Mouse (Mus musculus): ENCODE results near the gene Rap1gap. TPM values are rescaled to one million over a fixed set of nuclear protein-coding genes. Genes with fewer than 3 reads are reported as not detected.

Gene Rap1gap
- polyA plus RNA-seq, 1 experiment from 2014 or later = 26.9 TPM

DNA sequence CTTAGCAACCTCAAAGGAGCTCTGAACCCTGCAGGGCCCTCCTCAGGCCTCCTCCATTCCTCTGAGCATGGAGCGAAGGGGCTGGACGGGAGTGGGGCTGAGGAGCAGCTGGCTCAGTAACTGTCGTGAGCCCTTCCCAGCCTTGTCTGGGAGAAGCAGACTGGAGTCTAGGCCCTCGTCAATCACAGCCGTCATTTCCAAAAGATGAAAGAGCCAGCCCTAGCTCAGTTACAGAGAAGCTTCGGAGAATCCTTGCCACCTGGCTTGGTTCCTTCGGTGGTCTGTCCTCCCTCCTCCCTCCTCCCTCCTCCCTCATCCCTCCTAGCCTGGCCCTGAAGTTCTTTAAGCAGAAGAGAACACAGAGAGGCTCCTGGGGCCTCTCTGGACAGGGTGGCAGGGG is 16.2 kb downstream of the Rap1gap start:
- WGBS = 32% methylated on average over 7 of the region's 7 CpGs
- Histone ChIP-seq H3K27me3 (replicated peaks; ENCODE audit: control insufficient read depth, insufficient read depth, low read length) (peaks cover 36% of the 10 kb centered on the region), H3K4me1 (ENCODE audit: control insufficient read depth, insufficient read depth, low read length) (peaks cover 6% of the 10 kb centered on the region), H3K4me2 (ENCODE audit: low read depth, low read length) (no peak overlapping the region), H3K9ac (ENCODE audit: low read depth, low read length) (no peak overlapping the region), H3K9me3 (ENCODE audit: control insufficient read depth, low read length) (no peaks in the 10 kb centered on the region), H3K36me3 (ENCODE audit: control insufficient read depth, insufficient read depth, low read length) (no peaks in the 10 kb centered on the region), H3K27ac (ENCODE audit: low read length) (no peak overlapping the region), H3K4me3 (ENCODE audit: low read length) (no peak overlapping the region)
- ATAC-seq = no peak

GRCm38 (mm10) chr4:137681408-137682104 is 17.0 kb downstream of the Rap1gap start:
- Histone ChIP-seq H3K36me3 (ENCODE audit: control insufficient read depth, insufficient read depth, low read length) (no peaks in the 10 kb centered on the region), H3K4me2 (ENCODE audit: low read depth, low read length) (peak overlapping the region; percentile 61), H3K9me3 (ENCODE audit: control insufficient read depth, low read length) (no peaks in the 10 kb centered on the region), H3K4me3 (ENCODE audit: low read length) (peak overlapping the region; percentile 38), H3K9ac (ENCODE audit: low read depth, low read length) (peak overlapping the region; percentile 51; the same call in 1 of the 2 replicates), H3K4me1 (ENCODE audit: control insufficient read depth, insufficient read depth, low read length) (peaks cover 6% of the 10 kb centered on the region), H3K27me3 (replicated peaks; ENCODE audit: control insufficient read depth, insufficient read depth, low read length) (peaks cover 36% of the 10 kb centered on the region), H3K27ac (ENCODE audit: low read length) (no peak overlapping the region)
- peak; percentile 17; the same call in 1 of the 2 replicates for ATAC-seq
- 6% methylated on average over 51 of the region's 52 CpGs for WGBS

DNA sequence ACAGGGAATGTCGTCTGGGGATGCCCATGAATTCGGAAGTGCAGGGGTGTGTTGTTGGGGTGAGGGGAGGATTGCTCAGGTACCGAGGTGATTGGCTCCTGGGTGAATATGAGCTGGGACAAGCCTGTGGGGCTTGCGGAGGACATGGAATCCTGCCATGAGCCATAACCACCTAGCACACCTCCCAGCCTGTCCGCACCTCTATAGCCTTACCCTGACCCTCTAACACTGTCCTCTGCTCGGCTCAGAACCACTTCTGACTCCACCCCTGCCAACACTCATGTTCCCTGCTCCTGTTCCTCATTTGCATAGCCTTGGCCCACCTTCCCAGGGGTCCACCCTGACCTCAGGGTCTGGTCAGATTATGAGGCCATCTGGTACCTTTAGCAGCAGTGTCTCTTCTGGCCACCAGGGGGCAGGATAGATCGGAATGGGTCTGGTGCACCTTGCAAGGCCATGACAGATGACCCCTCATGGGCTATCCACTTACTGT is 18.5 kb downstream of the Rap1gap start:
- WGBS = 50% methylated on average over 7 of the region's 7 CpGs

GRCm38 (mm10) chr4:137684830-137685343 is 20.4 kb downstream of the Rap1gap start:
- WGBS = 24% methylated on average over 9 of the region's 9 CpGs
- H3K4me3 ChIP-seq (ENCODE audit: low read length) = no peak overlapping the region
- no peak overlapping the region for H3K9ac ChIP-seq (ENCODE audit: low read depth, low read length)
- no peaks in the 10 kb centered on the region for H3K9me3 ChIP-seq (ENCODE audit: control insufficient read depth, low read length)
- no peak overlapping the region for H3K4me2 ChIP-seq (ENCODE audit: low read depth, low read length)
- no peak overlapping the region for H3K27ac ChIP-seq (ENCODE audit: low read length)
- peaks cover 6% of the 10 kb centered on the region for H3K4me1 ChIP-seq (ENCODE audit: control insufficient read depth, insufficient read depth, low read length)
- peaks cover 32% of the 10 kb centered on the region for H3K27me3 ChIP-seq (replicated peaks; ENCODE audit: control insufficient read depth, insufficient read depth, low read length)
- 0 out of 2 replicates have a peak, but pooled peaks have one; percentile 12 for ATAC-seq
- H3K36me3 ChIP-seq (ENCODE audit: control insufficient read depth, insufficient read depth, low read length) = no peaks in the 10 kb centered on the region

More for the DNA sequence above, 18.5 kb downstream of the Rap1gap start:
- Histone ChIP-seq H3K27ac (ENCODE audit: low read length) (no peak overlapping the region), H3K4me3 (ENCODE audit: low read length) (no peak overlapping the region), H3K4me2 (ENCODE audit: low read depth, low read length) (no peak overlapping the region), H3K9me3 (ENCODE audit: control insufficient read depth, low read length) (no peaks in the 10 kb centered on the region), H3K36me3 (ENCODE audit: control insufficient read depth, insufficient read depth, low read length) (no peaks in the 10 kb centered on the region), H3K4me1 (ENCODE audit: control insufficient read depth, insufficient read depth, low read length) (peaks cover 6% of the 10 kb centered on the region), H3K27me3 (replicated peaks; ENCODE audit: control insufficient read depth, insufficient read depth, low read length) (peaks cover 32% of the 10 kb centered on the region), H3K9ac (ENCODE audit: low read depth, low read length) (no peak overlapping the region)
- ATAC-seq = no peak

DNA sequence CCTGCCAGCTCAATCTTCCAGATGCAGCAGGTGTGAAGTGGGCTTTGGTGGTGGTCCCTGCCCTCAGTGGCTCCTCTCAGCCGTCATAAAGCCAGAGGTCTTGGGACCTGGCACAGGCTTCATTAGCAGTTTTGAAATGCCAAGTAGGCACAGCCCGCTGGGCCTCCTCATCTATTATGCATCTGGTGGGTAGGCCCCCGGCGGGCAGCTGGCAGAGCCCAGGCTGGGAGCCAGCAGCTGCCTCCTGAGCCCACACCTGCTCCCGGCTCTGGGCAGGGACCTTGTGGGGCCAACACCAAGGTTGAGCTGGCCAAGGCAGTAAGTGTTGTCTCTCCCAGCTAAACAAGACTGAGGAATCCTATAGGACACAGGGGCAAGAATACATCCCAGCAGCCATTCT is 21.8 kb downstream of the Rap1gap start:
- Histone ChIP-seq H3K9ac (ENCODE audit: low read depth, low read length) (no peak overlapping the region), H3K27ac (ENCODE audit: low read length) (no peak overlapping the region), H3K9me3 (ENCODE audit: control insufficient read depth, low read length) (no peaks in the 10 kb centered on the region), H3K36me3 (ENCODE audit: control insufficient read depth, insufficient read depth, low read length) (no peaks in the 10 kb centered on the region), H3K4me2 (ENCODE audit: low read depth, low read length) (no peak overlapping the region), H3K4me3 (ENCODE audit: low read length) (no peak overlapping the region), H3K4me1 (ENCODE audit: control insufficient read depth, insufficient read depth, low read length) (peaks cover 5% of the 10 kb centered on the region), H3K27me3 (replicated peaks; ENCODE audit: control insufficient read depth, insufficient read depth, low read length) (peaks cover 19% of the 10 kb centered on the region)
- no peak; the same call in 1 of the 2 replicates for ATAC-seq
- 74% methylated on average over 5 of the region's 5 CpGs for WGBS

GRCm38 (mm10) chr4:137687234-137687825 is 22.8 kb downstream of the Rap1gap start:
- 58% methylated on average over 14 of the region's 14 CpGs for WGBS
- H3K9ac ChIP-seq (ENCODE audit: low read depth, low read length) = no peak overlapping the region
- H3K9me3 ChIP-seq (ENCODE audit: control insufficient read depth, low read length) = no peaks in the 10 kb centered on the region
- no peak overlapping the region for H3K27ac ChIP-seq (ENCODE audit: low read length)
- no peak overlapping the region for H3K4me3 ChIP-seq (ENCODE audit: low read length)
- ATAC-seq = no peak
- H3K4me1 ChIP-seq (ENCODE audit: control insufficient read depth, insufficient read depth, low read length) = no peaks in the 10 kb centered on the region
- H3K36me3 ChIP-seq (ENCODE audit: control insufficient read depth, insufficient read depth, low read length) = no peaks in the 10 kb centered on the region
- H3K27me3 ChIP-seq (replicated peaks; ENCODE audit: control insufficient read depth, insufficient read depth, low read length) = peaks cover 9% of the 10 kb centered on the region
- H3K4me2 ChIP-seq (ENCODE audit: low read depth, low read length) = no peak overlapping the region

GRCm38 (mm10) chr4:137692107-137692902 is 27.8 kb downstream of the Rap1gap start:
- H3K36me3 ChIP-seq (ENCODE audit: control insufficient read depth, insufficient read depth, low read length) = no peaks in the 10 kb centered on the region
- no peak overlapping the region for H3K4me2 ChIP-seq (ENCODE audit: low read depth, low read length)
- peak; percentile 43 for ATAC-seq
- H3K4me3 ChIP-seq (ENCODE audit: low read length) = no peak overlapping the region
- no peaks in the 10 kb centered on the region for H3K27me3 ChIP-seq (replicated peaks; ENCODE audit: control insufficient read depth, insufficient read depth, low read length)
- WGBS = 62% methylated on average over 10 of the region's 10 CpGs
- H3K9ac ChIP-seq (ENCODE audit: low read depth, low read length) = no peak overlapping the region
- peaks cover 14% of the 10 kb centered on the region; the same call in 1 of the 2 replicates for H3K4me1 ChIP-seq (ENCODE audit: control insufficient read depth, insufficient read depth, low read length)
- peak overlapping the region; percentile 28; the same call in 1 of the 2 replicates for H3K27ac ChIP-seq (ENCODE audit: low read length)
- H3K9me3 ChIP-seq (ENCODE audit: control insufficient read depth, low read length) = no peaks in the 10 kb centered on the region

DNA sequence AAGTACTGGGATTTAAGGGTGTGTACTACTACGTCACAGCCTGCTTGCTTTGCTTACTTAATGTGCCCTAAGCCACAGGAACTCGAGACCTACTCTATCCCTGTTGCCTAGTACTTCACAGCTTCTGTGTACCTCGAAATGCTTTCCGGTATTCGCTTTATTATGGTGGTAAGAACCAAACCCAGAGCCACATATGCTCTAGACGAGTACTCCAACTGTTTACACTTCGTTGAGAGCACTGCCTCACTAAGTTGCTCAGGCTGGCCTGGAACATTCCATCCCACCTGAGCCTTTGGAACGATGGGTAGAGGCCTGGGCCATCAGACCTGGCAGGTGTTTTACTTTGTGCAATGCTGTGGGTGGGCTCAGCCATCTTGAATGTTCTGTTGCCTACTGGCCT is 30.8 kb downstream of the Rap1gap start:
- WGBS = 68% methylated on average over 8 of the region's 8 CpGs
- Histone ChIP-seq H3K27me3 (replicated peaks; ENCODE audit: control insufficient read depth, insufficient read depth, low read length) (no peaks in the 10 kb centered on the region), H3K27ac (ENCODE audit: low read length) (peak overlapping the region; percentile 40)

DNA sequence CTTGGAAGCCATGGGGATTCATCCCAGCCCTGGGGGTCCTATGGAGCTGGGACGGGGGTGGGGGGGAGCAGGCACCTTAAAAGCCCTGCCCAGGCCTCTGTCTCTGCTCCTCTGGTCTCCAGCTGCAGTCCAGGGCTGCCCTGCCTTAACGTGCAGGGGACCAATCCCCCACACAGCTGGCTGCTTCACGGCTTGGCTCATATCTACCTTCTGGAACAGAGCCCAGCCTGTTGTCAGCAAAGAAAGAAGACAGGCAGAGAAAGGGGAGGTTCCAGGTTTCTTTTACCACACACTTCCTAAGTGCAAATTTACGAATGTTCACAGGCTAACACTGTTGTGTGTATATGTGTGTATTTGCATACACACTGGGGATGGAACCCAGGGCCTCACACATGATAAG is 31.4 kb downstream of the Rap1gap start:
- H3K4me3 ChIP-seq (ENCODE audit: low read length) = no peak overlapping the region
- no peaks in the 10 kb centered on the region for H3K9me3 ChIP-seq (ENCODE audit: control insufficient read depth, low read length)
- no peak overlapping the region for H3K9ac ChIP-seq (ENCODE audit: low read depth, low read length)
- peak overlapping the region; percentile 40 for H3K27ac ChIP-seq (ENCODE audit: low read length)
- H3K4me1 ChIP-seq (ENCODE audit: control insufficient read depth, insufficient read depth, low read length) = peaks cover 41% of the 10 kb centered on the region
- 22% methylated on average over 4 of the region's 4 CpGs for WGBS
- no peaks in the 10 kb centered on the region for H3K27me3 ChIP-seq (replicated peaks; ENCODE audit: control insufficient read depth, insufficient read depth, low read length)
- H3K4me2 ChIP-seq (ENCODE audit: low read depth, low read length) = no peak overlapping the region
- peak; percentile 34 for ATAC-seq
- H3K36me3 ChIP-seq (ENCODE audit: control insufficient read depth, insufficient read depth, low read length) = no peaks in the 10 kb centered on the region

More for the DNA sequence above, 30.8 kb downstream of the Rap1gap start:
- H3K9me3 ChIP-seq (ENCODE audit: control insufficient read depth, low read length) = no peaks in the 10 kb centered on the region
- no peak overlapping the region for H3K4me3 ChIP-seq (ENCODE audit: low read length)
- no peak for ATAC-seq
- no peak overlapping the region for H3K9ac ChIP-seq (ENCODE audit: low read depth, low read length)
- no peaks in the 10 kb centered on the region for H3K36me3 ChIP-seq (ENCODE audit: control insufficient read depth, insufficient read depth, low read length)
- H3K4me1 ChIP-seq (ENCODE audit: control insufficient read depth, insufficient read depth, low read length) = peaks cover 39% of the 10 kb centered on the region
- no peak overlapping the region for H3K4me2 ChIP-seq (ENCODE audit: low read depth, low read length)
